Mouse (Mus musculus) forebrain, embryonic 11.5 days (tissue): ENCODE results near the gene Ttc19. TPM values are rescaled to one million over a fixed set of nuclear protein-coding genes. Genes with fewer than 3 reads are reported as not detected.
"Not testable (repeated sequence)": the region's sequence is repeated elsewhere in the genome, so short reads cannot be mapped to it uniquely, and the experiment has no call there.

Experiments used
- ATAC-seq: fragments of 200-750 bp; cut with Nextera tagmentation; replicated peaks from 2 replicates; pipeline ENCODE4 v1.8.0; 2017; ENCODE audit warnings: moderate TSS enrichment; ENCODE audit not compliant: low FRiP score
- DNase-seq: peaks from one replicate; pipeline ENCODE4 v3.0.0-alpha.2; 2017; ENCODE audit warnings: low spot score
- H3K27ac ChIP-seq: fragments of 300-500 bp; sonication (generic); 2 replicates; pipeline ENCODE4 v1.5.1; 2014; ENCODE audit warnings: low read depth, low read length
- H3K27me3 ChIP-seq: fragments of 300-500 bp; sonication (generic); 2 replicates; pipeline ENCODE4 v1.6.1; 2014; ENCODE audit warnings: mild to moderate bottlenecking, low read length, mixed read lengths; ENCODE audit not compliant: control insufficient read depth, insufficient read depth
- H3K36me3 ChIP-seq: fragments of 300-500 bp; sonication (generic); 2 replicates; pipeline ENCODE4 v1.6.1; 2014; ENCODE audit warnings: mild to moderate bottlenecking, low read length, moderate library complexity, mixed read lengths; ENCODE audit not compliant: control insufficient read depth, insufficient read depth
- H3K4me1 ChIP-seq: fragments of 300-500 bp; sonication (generic); replicated peaks from 2 replicates; pipeline ENCODE4 v1.6.1; 2014; ENCODE audit warnings: low read length, mixed read lengths; ENCODE audit not compliant: control insufficient read depth, insufficient read depth
- H3K4me2 ChIP-seq: fragments of 300-500 bp; sonication (generic); 2 replicates; pipeline ENCODE4 v1.6.1; 2014; ENCODE audit warnings: low read depth, mild to moderate bottlenecking, low read length, moderate library complexity, mixed read lengths; ENCODE audit not compliant: severe bottlenecking
- H3K4me3 ChIP-seq: fragments of 300-500 bp; sonication (generic); 2 replicates; pipeline ENCODE4 v1.5.1; 2014; ENCODE audit warnings: low read depth, low read length
- H3K9ac ChIP-seq: fragments of 300-500 bp; sonication (generic); 2 replicates; pipeline ENCODE4 v1.6.1; 2014; ENCODE audit warnings: low read length
- H3K9me3 ChIP-seq: fragments of 300-500 bp; sonication (generic); 2 replicates; pipeline ENCODE4 v1.6.1; 2016; ENCODE audit warnings: low read length, mixed read lengths; ENCODE audit not compliant: control insufficient read depth
- WGBS: fragments of 180-500 bp; shearing (Covaris S2); extraction: QIAGEN DNeasy Blood & Tissue Kit; methylation state at CpG from one replicate; pipeline ENCODE4 v1.1.7; 2014; 5-methylcytosine and 5-hydroxymethylcytosine counted together
- polyA plus RNA-seq: library from polyadenylated mRNA; unstranded; fragments of >200 nt; fragmentation: Nextera tagmentation; extraction: Ambion mirVana; gene quantifications from 2 replicates; pipeline ENCODE4 v1.2.1, GENCODE M21; 2014

Ttc19 gene
- polyA plus RNA-seq, 1 experiment from 2014 or later, result 21.1 TPM

DNA sequence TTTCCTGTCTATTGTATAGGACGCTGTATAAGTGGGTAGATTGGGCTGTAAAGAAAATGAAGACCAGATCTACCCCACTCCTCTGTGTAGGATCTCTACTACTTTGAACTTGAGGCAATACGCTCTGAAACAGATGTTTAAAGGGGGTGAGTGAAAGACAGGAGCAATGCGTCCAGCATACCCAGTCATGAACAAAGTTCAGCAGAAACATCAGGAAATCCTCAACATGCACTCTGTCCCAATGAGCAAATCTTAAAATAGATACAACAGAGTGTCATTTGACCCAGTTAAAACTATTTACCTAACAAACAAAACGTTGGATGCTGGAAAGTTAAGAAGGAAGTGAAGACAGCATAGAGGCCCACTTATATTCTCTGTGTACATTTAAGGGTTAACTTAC, 70.7 kb downstream of the Ttc19 start:
- Histone ChIP-seq H3K9ac (no peak overlapping the region), H3K36me3 (peaks cover 13% of the 10 kb centered on the region), H3K4me3 (no peak overlapping the region), H3K4me1 (no peaks in the 10 kb centered on the region), H3K9me3 (no peaks in the 10 kb centered on the region), H3K27me3 (no peaks in the 10 kb centered on the region), H3K4me2 (no peak overlapping the region), H3K27ac (no peak overlapping the region)
- whole genome bisulfite sequencing, result 92% methylated on average over 4 of the region's 4 CpGs
- DNase-seq, result no peak
- no peak for ATAC-seq

DNA sequence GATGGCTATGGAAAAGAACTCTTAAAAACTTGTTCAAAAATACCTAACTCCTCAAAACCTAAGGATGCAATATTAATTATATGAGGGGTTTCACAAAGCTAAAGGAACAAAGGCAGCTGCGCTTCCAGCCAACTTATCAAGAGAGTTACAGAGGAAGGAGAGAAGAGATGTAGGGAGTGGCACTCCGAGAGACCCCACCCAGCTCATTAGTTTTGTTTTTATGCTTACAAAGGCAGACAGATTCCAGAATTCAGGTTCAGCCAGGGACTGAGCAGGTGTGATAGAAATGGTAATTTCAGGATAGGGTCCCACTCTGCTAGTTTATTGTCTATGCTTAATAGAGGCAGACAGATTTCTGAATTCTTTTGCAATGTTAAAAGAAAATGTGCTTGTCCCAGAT, 73.9 kb downstream of the Ttc19 start:
- no peaks in the 10 kb centered on the region for H3K9me3 ChIP-seq
- no peaks in the 10 kb centered on the region for H3K4me1 ChIP-seq
- H3K4me2 ChIP-seq, result no peak overlapping the region
- no peak overlapping the region for H3K4me3 ChIP-seq
- H3K36me3 ChIP-seq, result peaks cover 5% of the 10 kb centered on the region
- ATAC-seq (no peak), DNase-seq (no peak)
- H3K27me3 ChIP-seq, result no peaks in the 10 kb centered on the region
- WGBS, result 89% methylated on average over 2 of the region's 2 CpGs
- H3K27ac ChIP-seq, result no peak overlapping the region
- no peak overlapping the region for H3K9ac ChIP-seq

DNA sequence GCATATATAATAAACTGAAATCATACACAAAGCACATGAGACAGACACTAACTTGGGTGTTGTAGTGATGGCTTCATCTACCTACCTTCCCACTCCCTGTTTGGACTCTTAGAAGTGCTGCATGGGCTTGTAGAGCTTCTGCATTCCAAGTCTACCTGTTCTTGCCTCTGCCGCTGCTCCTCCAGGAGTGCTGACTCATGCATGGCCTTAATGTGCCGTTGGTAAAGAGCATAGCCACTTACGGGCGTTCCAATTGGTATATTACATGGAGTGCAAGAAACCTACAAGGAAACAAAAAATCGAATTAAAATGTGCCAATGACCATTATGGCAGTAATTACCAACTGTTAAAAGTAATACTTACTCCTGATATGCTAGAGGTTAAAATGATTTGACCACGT, 85.6 kb downstream of the Ttc19 start:
- H3K9ac ChIP-seq, result no peak overlapping the region
- WGBS, result 88% methylated on average over 6 of the region's 6 CpGs
- H3K27me3 ChIP-seq, result no peaks in the 10 kb centered on the region
- H3K4me3 ChIP-seq, result no peak overlapping the region
- H3K27ac ChIP-seq, result no peak overlapping the region
- DNase-seq (no peak), ATAC-seq (no peak)
- H3K36me3 ChIP-seq, result peaks cover 4% of the 10 kb centered on the region; the same call in 1 of the 2 replicates
- H3K9me3 ChIP-seq, result no peaks in the 10 kb centered on the region
- no peak overlapping the region for H3K4me2 ChIP-seq
- H3K4me1 ChIP-seq, result no peaks in the 10 kb centered on the region

DNA sequence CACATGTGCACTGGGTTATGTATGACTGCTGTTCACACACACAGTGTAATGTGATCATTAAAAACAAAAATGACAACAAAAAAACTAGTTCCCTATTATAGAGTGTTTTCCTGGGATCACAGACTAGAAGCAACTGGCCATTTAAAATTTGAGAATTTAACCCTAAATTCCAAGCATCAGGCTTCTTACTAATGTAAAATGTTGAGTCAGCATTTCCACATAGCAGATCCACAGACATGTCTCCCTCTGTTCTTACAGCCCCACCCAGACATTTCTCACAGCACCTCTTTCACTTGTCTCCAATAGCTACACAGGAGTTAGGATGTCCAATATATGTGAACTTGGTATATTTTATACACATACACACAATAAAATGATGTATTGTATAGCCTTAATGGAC, 88.7 kb downstream of the Ttc19 start:
- H3K27ac ChIP-seq, result no peak overlapping the region
- H3K9me3 ChIP-seq, result no peaks in the 10 kb centered on the region
- no peak overlapping the region for H3K4me3 ChIP-seq
- no peak overlapping the region for H3K9ac ChIP-seq
- no peak overlapping the region for H3K4me2 ChIP-seq
- H3K36me3 ChIP-seq, result peaks cover 11% of the 10 kb centered on the region
- no peaks in the 10 kb centered on the region for H3K27me3 ChIP-seq
- no peaks in the 10 kb centered on the region for H3K4me1 ChIP-seq
- DNase-seq, result no peak
- ATAC-seq, result no peak

DNA sequence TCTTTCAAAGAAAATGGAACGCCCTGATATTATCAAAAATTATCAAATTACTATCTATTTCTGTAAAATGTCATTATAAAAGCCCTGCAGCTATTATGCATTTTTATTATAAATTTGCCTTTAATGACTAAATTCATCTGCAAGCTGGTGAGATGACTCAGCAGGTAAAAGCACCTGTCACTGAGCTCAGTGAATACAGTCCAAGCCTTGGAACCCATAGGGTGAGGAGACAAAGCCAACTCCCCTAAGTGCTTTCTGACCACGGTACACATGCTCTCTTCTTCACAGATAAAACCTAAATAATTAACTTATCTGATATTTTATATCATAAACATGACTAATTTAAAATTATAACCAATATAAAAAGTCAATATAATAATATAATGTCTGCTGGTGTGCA, 90.5 kb downstream of the Ttc19 start:
- no peak overlapping the region for H3K4me3 ChIP-seq
- DNase-seq (no peak), ATAC-seq (no peak)
- H3K27me3 ChIP-seq, result no peaks in the 10 kb centered on the region
- WGBS, result 94% methylated on average over 2 of the region's 2 CpGs
- H3K4me1 ChIP-seq, result no peaks in the 10 kb centered on the region
- H3K4me2 ChIP-seq, result no peak overlapping the region
- H3K36me3 ChIP-seq, result peaks cover 9% of the 10 kb centered on the region
- no peak overlapping the region for H3K27ac ChIP-seq
- H3K9ac ChIP-seq, result no peak overlapping the region
- no peaks in the 10 kb centered on the region for H3K9me3 ChIP-seq

DNA sequence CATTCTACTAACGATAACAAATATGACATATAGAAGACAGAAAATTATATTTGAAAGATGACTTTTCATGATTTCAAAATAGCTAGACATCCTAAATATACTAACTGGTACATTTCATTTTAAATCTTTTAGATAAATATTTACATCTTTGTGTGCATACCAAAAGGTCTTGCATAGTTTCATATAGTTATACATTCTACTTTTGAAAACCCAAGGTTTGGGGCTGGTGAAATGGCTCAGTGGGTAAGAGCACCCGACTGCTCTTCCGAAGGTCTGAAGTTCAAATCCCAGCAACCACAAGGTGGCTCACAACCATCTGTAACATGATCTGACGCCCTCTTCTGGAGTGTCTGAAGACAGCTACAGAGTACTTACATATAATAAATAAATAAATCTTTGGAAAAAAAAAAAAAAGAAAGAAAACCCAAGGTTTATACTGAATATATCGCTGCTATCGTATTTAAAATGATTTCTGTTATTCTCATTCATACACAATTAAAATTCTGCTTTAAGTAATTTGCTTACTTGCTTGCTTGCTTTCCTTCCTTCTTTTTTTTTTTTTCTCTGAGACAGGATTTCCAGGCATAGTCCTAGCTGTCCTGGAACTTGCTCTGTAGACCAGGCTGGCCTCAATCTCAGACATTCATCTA, 96.1 kb downstream of the Ttc19 start:
- not testable (repeated sequence) for H3K27me3 ChIP-seq, H3K4me2 ChIP-seq, DNase-seq, H3K4me3 ChIP-seq, H3K9me3 ChIP-seq, ATAC-seq, H3K36me3 ChIP-seq, H3K9ac ChIP-seq, H3K27ac ChIP-seq, H3K4me1 ChIP-seq
- 88% methylated on average over 6 of the region's 6 CpGs for WGBS

Other genes starting within 250 kb of the Ttc19 start
- 2.7 and 2.8 TPM in 2 replicates for gene Adora2b, start 32.5 kb upstream of the Ttc19 start, polyA plus RNA-seq
- 16.6 and 16.9 TPM in 2 replicates for gene Zswim7, start 98 bp upstream of the Ttc19 start, polyA plus RNA-seq
- gene Pigl, start 177.0 kb downstream of the Ttc19 start, polyA plus RNA-seq, result 13.8 and 16.5 TPM in 2 replicates
- gene Ncor1, start 177.1 kb downstream of the Ttc19 start, polyA plus RNA-seq, result 206 and 224 TPM in 2 replicates